Mouse (Mus musculus) ES-E14 (cell line): Measurements from ENCODE around the gene AY761184. TPM values are rescaled to one million over a fixed set of nuclear protein-coding genes. Genes with fewer than 3 reads are reported as not detected.
"Not testable (repeated sequence)": the region's sequence is repeated elsewhere in the genome, so short reads cannot be mapped to it uniquely, and the experiment has no call there.

Experiments
- DNase-seq: peaks from one replicate; pipeline ENCODE4 v3.0.0-alpha.2; 2013; ENCODE audit warnings: low read depth, low spot score
- H3K27ac ChIP-seq: 2 replicates; pipeline ENCODE4 v1.5.1; 2012; ENCODE audit warnings: low read depth, mild to moderate bottlenecking, low read length, moderate library complexity, mixed read lengths; ENCODE audit not compliant: poor library complexity, insufficient read depth, severe bottlenecking
- H3K36me3 ChIP-seq: 2 replicates; pipeline ENCODE4 v1.6.1; 2012; ENCODE audit warnings: mild to moderate bottlenecking, low read length, moderate library complexity, mixed read lengths; ENCODE audit not compliant: control insufficient read depth, poor library complexity, insufficient read depth, severe bottlenecking
- H3K4me1 ChIP-seq, 2 experiments: fragments of 150-350 bp in 1 of 2; sonication (generic) in 1 of 2; 2 replicates each; pipeline ENCODE4 v1.6.1; 2012; ENCODE audit warnings: low read length in 2 of 2, mild to moderate bottlenecking in 1 of 2, mixed read lengths in 1 of 2; ENCODE audit not compliant: control insufficient read depth in 2 of 2, insufficient read depth in 2 of 2, poor library complexity in 1 of 2
- H3K4me3 ChIP-seq, 2 experiments: fragments of 150-350 bp in 1 of 2; sonication (generic) in 1 of 2; 2 replicates each; pipeline ENCODE4 v1.5.1; 2012; ENCODE audit warnings: low read length in 2 of 2, low read depth in 1 of 2, mild to moderate bottlenecking in 1 of 2, mixed read lengths in 1 of 2; ENCODE audit not compliant: insufficient read depth in 1 of 2, poor library complexity in 1 of 2, severe bottlenecking in 1 of 2
- H3K9ac ChIP-seq: 2 replicates; pipeline ENCODE4 v1.6.1; 2012; ENCODE audit warnings: low read depth, mild to moderate bottlenecking, low read length, mixed read lengths; ENCODE audit not compliant: poor library complexity, insufficient read depth, severe bottlenecking
- H3K9me3 ChIP-seq: fragments of 150-350 bp; sonication (generic); 2 replicates; pipeline ENCODE4 v1.6.1; 2012; ENCODE audit warnings: low read depth, mild to moderate bottlenecking, low read length; ENCODE audit not compliant: control insufficient read depth, insufficient read depth
- in situ Hi-C, 2 experiments: fragments of 600-800 bp; cut with MboI; formaldehyde crosslinking; loops; one replicate each; pipeline ENCODE4 v1.15.1; 2025; ENCODE audit warnings: low sequenced_read_pairs in 2 of 2, inconsistent platforms in 1 of 2; ENCODE audit not compliant: unreplicated experiment in 2 of 2
- total RNA-seq: library from RNA; depleted of rRNA; stranded (reverse); fragments of 300-350 nt; gene quantifications from 2 replicates; pipeline ENCODE4 v1.2.3, GENCODE M21; 2012; rRNA removed

Gene AY761184
- total RNA-seq = not detected in 2 replicates

- H3K9me3 ChIP-seq, in situ Hi-C loops, H3K36me3 ChIP-seq, H3K4me1 ChIP-seq, H3K4me3 ChIP-seq, DNase-seq, H3K27ac ChIP-seq, H3K9ac ChIP-seq: not testable (repeated sequence)
Observed at GRCm38 (mm10) chr8:21703545-21703944, at the start of gene AY761184. AY761184 (minus strand) TSS chr8:21703645.

GRCm38 (mm10) chr8:21665497-21665896 is 37.9 kb downstream of the AY761184 start, which contains the start of gene Defa34:
Defa34 (plus strand) TSS chr8:21665797.
- DNase-seq, in situ Hi-C loops, H3K36me3 ChIP-seq, H3K9ac ChIP-seq, H3K27ac ChIP-seq, H3K9me3 ChIP-seq, H3K4me3 ChIP-seq, H3K4me1 ChIP-seq: not testable (repeated sequence)

DNA sequence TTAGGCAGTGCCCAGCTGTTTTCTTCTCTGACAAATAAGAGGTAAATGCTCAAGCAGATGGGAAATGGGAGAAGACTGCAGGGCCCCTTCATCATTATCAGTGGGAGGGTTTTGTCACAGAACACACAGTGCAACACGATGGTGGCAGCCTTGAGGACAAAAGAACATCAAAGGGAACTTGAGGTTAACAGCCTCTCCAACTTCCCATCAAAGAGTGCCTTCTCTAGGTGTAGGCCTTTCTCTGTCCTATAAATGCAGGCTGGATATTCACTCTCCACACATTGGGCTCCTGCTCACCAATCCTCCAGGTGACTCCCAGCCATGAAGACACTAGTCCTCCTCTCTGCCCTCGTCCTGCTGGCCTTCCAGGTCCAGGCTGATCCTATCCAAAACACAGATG is 48.0 kb downstream of the AY761184 start, which contains the start of gene Defa17:
Gene Defa17, plus strand, starts transcription at position 301 of the 400 bp plus-strand sequence.
- H3K4me1 ChIP-seq, H3K9ac ChIP-seq, in situ Hi-C loops, H3K4me3 ChIP-seq, H3K9me3 ChIP-seq, DNase-seq, H3K27ac ChIP-seq, H3K36me3 ChIP-seq: not testable (repeated sequence)

Other genes starting within 250 kb of the AY761184 start
- not detected in 2 replicates for gene Gm7849, start 247.1 kb downstream of the AY761184 start, total RNA-seq
- gene Defa20, start 194.4 kb downstream of the AY761184 start, total RNA-seq = not detected in 2 replicates
- gene Defa32, start 174.6 kb downstream of the AY761184 start, total RNA-seq = not detected in 2 replicates
- gene Defa37, start 138.3 kb downstream of the AY761184 start, total RNA-seq = not detected in 2 replicates
- gene Defa28, start 120.6 kb downstream of the AY761184 start, total RNA-seq = not detected in 2 replicates
- not detected in 2 replicates for gene Gm7861, start 109.1 kb downstream of the AY761184 start, total RNA-seq
- not detected in 2 replicates for gene Defa26, start 85.5 kb downstream of the AY761184 start, total RNA-seq
- gene Defa17, start 47.9 kb downstream of the AY761184 start, total RNA-seq = not detected in 2 replicates
- gene Defa34, start 37.8 kb downstream of the AY761184 start, total RNA-seq = not detected in 2 replicates
- gene Defa24, start 30.8 kb upstream of the AY761184 start, total RNA-seq = not detected in 2 replicates
- gene Defb50, start 119.9 kb upstream of the AY761184 start, total RNA-seq = not detected in 2 replicates
- gene Defb2, start 136.3 kb upstream of the AY761184 start, total RNA-seq = not detected in 2 replicates
- gene Defb10, start 155.3 kb upstream of the AY761184 start, total RNA-seq = not detected in 2 replicates
- not detected in 2 replicates for gene Defb9, start 181.8 kb upstream of the AY761184 start, total RNA-seq
- not detected in 2 replicates for gene Defb11, start 202.8 kb upstream of the AY761184 start, total RNA-seq
- gene Defb15, start 229.1 kb upstream of the AY761184 start, total RNA-seq = not detected in 2 replicates
- not detected in 2 replicates for gene Defb35, start 234.7 kb upstream of the AY761184 start, total RNA-seq
- gene Defb13, start 243.1 kb upstream of the AY761184 start, total RNA-seq = not detected in 2 replicates